Mouse (Mus musculus): Measurements from ENCODE around the gene Il2rb. TPM values are rescaled to one million over a fixed set of nuclear protein-coding genes. Genes with fewer than 3 reads are reported as not detected.
A peak's percentile ranks its signal among the peaks of the same experiment; 100 is the strongest.

Gene Il2rb
- polyA plus RNA-seq, 1 experiment from 2014 or later: 10.3 TPM

DNA sequence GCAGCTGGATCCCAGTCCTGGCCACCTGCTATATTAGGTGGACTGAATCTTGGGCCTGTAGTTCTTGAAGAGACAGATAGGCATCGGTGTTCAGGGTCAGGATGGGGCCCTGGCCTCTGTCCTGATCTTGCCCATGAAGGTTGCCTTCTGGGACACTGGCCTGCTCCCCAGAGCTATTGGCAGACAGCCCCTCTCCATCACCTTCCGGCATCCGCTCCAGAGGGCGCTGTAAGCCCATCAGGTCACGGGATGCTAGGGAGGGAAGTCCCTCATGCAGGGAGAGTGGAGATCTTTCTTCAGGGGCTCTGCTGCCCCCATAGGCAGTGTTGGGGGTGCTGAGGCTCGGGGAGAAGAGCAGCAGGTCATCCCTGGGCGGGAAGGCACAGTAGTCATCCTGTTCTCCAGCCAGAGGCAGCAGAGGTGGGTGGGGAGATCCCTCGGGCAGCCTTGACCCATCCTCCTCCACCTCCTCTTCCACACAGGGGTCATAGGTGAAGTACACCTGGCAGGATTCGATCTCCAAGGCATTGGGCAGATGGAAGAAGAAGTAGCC lies 13.5 kb downstream of the Il2rb start:
- no peak for DNase-seq (ENCODE audit: low spot score)

DNA sequence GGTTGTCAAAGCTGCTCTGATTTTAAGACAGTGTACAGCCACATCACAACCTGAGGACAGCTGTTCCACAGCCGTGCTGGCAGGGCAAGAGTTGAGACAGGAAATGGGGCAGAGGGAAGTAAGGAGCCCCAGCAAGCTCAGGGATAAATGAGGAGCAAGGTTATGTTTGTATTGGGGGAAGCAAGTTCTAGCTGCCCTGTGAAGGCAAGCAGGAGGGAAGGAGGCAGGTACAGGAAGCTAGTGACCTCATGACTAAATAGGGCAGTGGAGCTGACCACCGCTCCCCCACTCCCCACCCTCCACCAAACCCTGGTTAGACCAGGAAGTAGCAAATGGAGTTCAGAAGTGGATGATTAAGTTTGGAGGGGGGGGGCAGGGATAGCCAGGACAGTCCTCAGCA lies 14.1 kb downstream of the Il2rb start:
- no peak for DNase-seq (ENCODE audit: low spot score)

DNA sequence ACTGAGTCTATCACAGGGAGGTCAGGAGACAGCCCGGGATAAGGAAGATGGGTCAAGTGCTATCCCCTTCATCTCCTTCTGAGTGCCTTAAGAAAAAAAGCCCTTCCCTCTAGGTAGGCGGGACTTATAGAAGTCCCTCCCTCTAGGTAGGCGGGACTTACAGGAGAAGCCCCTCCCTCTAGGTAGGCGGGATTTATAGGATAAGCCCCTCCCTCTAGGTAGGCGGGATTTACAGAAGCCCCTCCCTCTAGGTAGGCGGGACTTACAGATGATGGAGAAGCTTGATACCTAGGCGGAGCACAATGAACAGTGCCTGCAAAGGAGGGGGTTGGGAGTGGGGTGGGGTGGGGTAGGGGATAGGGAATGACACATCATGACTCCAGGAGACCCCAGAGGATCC lies 15.0 kb downstream of the Il2rb start:
- no peak for DNase-seq (ENCODE audit: low spot score)

DNA sequence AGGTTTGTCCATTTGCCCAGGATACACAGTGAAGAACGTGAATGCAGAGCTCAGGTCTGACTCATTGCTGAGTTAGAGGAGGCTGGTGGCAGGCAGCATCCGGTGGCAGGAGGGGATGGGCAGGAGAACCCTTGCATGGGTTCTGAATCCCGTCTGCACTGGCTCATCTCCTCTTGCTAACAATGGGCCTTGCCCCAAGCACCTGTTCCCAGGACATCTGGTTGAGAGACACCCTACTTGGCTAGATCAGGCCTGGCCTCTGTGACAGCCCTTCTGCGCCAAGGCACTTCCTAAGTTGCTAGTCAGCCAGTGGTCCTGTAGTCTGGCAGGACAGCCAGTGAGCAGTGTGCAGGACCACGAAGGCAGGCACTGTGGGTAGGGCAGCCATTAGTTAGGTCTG lies 15.6 kb downstream of the Il2rb start:
- no peak for DNase-seq (ENCODE audit: low spot score)

DNA sequence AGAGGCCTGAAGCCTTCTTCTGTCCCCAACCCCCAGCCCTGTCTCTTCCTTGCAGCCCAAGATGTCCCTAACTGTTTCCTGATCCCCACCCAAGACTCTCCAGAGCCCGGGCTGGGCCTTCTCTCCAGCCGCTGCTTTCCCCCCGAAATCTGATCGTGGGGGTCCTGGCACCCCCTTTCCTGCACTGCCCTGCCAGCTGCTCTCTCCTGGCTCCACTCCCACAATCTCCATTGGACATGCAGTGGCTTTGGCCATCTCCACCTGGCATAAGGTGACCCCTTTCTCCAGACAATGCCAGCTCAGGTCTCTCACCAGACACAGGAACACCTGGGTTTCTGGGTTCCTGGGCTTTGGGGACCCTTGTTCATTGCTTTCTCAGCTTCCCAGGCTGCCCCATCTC lies 17.0 kb downstream of the Il2rb start:
- no peak for DNase-seq (ENCODE audit: low spot score)

DNA sequence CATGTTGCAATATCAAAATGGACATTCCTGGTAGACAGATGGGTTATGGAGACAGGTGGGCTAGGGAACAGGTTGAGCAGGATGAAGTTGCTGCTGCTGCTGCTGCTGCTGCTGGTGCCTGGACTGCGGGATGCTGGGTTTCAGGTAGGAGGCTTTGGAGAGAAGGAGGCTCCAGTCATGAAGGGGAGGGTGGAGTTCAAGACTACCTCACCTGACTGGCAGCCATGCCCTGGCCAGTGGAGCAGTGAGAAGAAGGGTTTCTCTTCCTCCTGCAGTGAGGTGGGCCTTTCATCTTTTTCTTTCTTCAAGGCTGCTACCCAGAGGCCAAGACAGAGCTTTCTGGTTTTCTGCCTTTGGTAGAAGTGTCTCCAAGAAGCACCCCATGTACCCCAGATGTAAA lies 18.2 kb downstream of the Il2rb start:
- DNase-seq (ENCODE audit: low spot score): no peak

DNA sequence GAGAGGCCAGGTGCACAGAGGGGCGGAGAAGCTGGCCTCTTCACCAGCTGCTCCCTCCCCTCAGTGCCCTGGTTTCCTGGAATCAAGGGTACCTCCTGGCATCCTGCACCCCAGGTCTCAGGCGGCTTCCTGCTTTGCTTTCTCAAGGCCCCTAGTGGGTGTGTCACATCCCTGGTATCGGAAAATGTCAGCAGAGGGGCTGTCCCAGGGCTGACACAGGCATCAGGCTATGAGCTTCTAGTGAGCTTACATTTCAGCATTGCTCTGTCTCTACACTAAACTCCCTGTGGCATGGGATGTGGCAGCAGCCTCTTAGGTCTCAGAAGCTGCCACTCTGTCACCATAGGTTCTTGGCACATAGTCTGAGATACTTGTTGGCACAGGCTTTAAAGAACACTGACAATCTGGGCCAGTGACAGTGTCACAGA lies 19.5 kb downstream of the Il2rb start:
- peak; percentile 71 for DNase-seq (ENCODE audit: low spot score)

DNA sequence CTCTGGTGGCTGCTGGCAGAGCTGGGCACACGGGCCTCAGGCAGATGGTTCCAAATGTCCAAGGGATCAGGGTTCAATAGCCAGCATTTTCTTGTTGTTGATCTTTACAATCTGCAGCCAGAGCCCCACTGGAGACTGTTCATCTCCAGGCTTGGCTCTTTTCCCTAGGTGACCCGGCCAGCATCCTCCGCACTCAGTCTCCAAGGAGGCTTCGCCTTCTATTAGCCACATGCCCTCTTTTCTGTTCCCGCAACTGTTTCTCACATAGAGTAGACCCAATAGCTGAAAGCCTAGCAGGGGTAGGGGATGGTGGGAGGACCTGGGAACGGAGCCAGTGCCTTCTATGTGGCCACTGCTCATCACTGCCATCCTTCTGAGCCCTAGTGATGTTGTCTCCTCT lies 21.6 kb downstream of the Il2rb start:
- no peak for DNase-seq (ENCODE audit: low spot score)

DNA sequence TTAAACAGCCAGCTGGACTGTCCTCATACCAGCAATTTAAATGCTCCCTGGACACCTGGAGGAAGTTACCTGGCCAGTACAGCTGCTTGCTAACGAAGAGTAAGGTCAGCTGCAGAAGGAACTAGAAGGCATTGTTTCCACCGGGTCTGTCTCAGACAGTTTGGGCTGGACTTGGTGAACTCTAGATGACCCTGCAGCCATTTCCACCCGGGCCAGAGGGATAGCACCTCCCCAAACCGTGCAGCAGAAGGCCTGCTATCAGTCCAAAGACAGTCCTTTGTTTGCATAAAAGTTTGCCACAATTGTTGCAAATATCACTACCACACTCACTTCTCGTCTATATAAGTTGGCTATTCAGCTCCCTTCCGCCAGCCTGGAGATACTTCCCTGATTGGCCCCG lies 23.2 kb downstream of the Il2rb start:
- no peak for DNase-seq (ENCODE audit: low spot score)

DNA sequence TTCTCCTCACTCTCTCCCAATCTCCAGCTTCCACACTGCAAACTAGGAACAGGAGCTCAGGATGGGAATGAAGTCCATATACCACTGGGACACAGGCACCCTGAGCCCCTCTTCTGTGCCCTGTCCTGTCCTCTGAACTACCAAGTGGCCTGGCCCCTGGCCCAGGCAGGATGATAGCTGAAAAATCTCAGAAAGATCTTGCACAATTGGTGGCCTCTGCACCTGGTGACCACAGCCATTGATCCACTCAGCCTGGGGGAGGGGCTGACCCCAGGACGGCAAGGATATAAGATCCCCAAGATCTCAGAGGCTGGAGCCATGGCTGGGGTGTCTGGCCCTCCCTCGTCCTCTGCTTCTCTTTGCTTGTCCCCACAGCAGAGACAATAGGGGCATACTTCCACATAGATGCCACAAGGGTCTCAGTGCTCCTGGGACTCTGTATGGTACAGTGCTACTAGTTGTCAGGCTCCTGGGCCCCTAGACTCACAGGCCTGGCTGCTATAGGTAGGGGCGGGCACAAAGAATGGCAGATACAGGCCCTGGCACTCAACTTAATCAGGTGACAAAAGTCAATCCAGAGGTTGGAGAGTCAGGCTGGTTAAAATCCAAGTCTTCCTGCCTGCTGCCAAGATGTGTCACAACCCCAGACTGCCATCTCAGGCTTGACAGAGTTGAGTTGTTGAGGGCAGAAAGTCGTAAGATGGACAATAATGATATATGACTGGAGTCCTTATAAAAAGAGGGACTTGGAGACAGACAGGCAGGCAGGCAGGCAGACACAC lies 24.4 kb downstream of the Il2rb start:
- no peak for DNase-seq (ENCODE audit: low spot score)

DNA sequence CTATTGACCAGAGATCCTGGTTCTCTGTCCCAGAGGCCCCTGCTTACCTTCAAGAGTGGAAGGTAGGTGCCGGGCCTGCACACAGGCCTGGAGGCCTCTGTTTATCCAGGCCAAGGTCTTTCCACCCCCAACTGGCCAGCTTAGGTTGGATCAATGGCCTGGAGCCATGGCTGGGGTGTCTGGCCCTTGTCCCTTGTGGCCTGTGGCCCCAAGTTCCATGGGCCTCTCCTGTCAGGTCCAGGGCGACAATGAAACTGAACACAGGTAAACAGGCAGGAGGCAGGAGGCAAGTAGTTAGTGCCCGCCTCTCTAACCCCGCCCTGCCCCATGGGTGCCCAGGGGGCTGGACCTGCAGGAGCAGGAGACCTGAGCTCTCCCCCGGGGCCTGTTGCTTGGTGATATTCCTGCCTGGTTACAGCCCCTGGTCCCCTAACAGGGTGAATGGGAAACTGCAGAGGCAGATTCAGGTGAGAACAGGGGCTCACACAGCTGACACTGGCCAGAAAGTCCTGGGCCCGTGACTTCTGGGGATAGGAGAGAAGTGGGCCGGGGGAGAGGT lies 26.6 kb downstream of the Il2rb start, which contains the start of gene Tmprss6:
Gene Tmprss6, minus strand, starts transcription at position 256 of the 559 bp plus-strand sequence.
- no peak for DNase-seq (ENCODE audit: low spot score)

DNA sequence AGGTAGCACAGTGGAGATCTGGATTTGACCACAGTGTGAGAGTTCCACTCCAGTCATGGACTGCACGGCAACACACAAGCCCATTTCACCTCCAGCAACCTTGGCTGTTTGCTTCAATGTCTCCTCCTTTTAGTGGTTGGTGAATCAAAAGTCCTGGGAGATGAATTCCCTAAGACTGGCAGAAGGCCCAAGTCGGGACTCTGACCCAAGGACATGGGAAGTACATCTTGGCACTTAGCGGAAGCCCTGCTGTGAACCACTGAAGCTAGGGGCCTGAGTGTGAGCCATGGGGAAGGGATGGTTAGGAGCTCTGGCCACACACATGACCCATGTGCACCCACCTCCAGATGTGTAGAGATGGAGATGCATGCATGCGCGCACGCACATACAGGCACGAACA lies 27.5 kb downstream of the Il2rb start:
- DNase-seq (ENCODE audit: low spot score): no peak

DNA sequence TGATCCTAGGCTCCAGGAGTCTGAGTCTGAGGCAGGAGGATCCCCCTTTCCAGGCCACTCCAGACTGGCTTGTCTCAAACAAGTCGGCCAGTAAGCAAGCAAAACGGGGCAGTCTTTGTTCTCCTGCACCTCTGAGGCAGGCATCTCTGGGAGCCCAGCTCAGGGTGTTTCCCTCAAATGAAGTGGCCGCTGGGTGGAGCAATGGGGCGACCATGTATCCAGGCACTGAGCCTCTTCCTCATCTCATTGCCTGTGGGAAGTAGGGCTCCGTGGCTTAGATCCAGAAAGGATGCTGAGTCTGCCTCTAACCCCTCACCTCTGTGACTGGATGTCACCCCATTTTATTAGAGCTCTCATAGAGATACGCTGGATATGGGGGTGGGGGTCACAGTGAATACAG lies 28.3 kb downstream of the Il2rb start:
- DNase-seq (ENCODE audit: low spot score): no peak

DNA sequence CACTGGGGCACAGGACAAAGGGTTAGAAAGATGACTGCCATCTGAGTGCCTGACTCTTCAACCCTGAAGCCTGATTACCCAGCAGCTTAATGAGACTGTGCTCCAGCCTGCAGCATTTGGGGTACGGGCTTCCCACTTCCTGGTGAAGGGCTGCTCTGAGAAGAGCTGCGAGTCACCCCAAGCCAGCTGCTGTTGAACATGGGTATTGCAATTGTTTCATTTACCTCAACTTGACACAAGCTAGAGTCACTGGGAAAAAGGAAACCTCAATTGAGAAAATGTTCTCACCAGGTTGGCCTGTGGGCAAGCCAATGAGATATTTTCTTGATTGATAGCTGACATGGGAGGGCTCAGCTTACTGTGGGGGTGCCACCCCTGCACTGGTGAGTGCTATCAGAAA lies 32.1 kb downstream of the Il2rb start:
- DNase-seq (ENCODE audit: low spot score): peak; percentile 75

DNA sequence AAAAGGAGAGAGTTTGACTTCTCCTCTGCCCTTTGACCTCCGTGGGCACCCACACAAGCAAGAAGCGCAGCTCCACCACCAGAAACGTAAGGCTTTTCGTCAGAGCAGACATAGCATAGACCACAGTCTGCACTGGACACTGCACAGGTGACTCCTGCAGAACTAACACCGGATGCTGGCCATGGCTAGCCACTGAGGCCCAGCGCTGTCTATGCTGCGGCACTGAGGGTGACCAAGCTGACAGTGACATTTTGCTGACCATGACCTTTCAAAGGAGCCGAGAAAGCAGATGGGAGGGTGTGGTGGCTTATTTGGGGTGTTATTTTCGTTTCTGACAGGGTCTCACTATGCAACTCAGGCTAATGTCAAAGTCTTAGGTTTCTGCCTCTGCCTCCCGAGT lies 37.9 kb downstream of the Il2rb start:
- DNase-seq (ENCODE audit: low spot score): no peak

DNA sequence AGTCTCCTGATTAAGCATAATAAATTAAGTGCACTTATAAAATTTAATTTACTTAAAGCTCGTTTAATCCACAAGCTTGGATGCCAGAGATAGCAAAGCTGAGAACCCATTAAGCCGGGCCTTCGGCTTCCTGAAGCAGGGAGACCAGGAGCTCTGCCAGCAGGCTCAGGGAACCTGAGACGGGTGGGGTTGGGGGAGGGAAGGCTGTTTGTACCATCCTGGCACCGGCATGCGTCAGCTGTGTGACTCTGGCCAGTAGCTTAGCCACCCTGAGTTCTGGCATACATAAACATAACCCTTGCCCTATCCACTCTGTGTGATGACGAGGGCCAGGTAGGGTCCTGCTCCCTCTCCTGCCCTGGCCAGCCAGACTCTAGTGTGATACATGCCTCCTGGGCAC lies 39.0 kb downstream of the Il2rb start:
- DNase-seq (ENCODE audit: low spot score): no peak

DNA sequence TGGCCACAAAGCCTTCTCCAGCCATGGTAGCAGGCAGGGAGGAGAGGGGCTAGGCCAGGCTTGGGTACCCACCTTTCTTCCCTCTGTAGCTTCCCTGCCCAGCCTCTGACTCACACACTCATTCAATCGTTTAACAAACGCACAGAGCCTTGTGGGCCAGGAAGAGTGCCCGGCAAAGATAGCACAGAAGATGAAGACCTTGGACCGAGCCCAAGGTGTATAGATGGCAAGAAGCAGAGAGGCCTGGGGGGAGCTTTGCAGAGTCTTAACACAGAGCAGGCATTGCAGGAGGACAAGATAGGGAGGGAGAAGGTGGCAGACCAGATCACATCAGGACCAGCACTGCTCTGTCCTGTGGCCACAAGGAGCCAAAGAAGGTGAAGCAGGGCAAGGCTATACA lies 39.9 kb downstream of the Il2rb start:
- DNase-seq (ENCODE audit: low spot score): no peak

DNA sequence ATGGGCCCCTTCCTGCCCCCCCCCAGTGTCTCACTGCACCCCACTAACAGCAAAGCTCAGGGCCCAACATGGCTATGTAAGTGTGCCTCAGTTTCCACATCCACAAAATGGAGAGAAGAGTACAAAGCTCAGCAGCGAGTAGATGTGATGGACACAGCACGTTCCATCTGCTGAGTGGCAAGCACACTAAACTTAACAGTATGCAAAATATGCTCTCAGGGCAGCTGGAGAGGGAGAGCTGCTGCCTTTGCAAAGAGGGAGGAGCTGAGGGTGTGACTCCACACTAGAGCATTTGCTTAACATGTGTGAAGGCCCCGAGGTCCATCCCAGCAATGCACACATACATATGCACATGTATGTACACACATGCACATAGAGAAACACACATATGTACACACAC lies 42.1 kb downstream of the Il2rb start:
- no peak for DNase-seq (ENCODE audit: low spot score)

DNA sequence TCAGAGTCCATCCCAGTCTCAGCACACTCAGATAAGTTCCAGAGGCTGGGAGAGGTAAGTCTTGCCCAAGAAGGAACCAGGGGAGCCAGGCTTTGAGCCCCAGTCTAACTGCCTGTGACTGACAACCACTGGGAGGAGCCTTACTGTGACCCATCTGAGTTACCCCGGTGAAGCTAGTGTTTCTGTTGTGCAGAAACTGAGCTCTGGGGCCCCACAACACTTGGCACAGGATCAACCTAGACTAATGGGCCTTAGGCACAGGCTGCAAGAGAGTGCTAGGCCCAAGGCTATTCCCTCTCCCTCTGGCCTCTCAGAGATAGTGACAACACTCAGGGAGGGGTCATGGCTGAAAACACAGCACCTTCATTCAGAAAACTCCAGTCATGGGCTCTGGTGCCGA lies 43.9 kb downstream of the Il2rb start:
- no peak for DNase-seq (ENCODE audit: low spot score)

DNA sequence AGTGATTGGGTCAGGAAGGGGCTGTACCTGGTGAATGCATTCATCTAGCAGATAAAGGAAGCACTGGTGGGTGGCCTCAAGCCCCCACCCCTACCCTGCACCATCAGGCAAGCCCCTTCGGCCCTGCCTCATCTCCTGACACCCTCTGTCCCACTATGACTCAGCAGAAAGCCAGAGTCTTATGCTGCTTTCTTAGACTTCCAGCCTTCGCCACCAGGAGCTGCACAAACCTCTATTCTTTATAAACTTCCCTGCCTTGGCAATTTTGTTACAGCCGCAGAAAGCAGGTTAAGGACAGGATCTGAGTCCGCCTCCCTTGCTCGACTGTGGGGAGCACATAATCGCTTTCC lies 44.7 kb downstream of the Il2rb start:
- no peak for DNase-seq (ENCODE audit: low spot score)

DNA sequence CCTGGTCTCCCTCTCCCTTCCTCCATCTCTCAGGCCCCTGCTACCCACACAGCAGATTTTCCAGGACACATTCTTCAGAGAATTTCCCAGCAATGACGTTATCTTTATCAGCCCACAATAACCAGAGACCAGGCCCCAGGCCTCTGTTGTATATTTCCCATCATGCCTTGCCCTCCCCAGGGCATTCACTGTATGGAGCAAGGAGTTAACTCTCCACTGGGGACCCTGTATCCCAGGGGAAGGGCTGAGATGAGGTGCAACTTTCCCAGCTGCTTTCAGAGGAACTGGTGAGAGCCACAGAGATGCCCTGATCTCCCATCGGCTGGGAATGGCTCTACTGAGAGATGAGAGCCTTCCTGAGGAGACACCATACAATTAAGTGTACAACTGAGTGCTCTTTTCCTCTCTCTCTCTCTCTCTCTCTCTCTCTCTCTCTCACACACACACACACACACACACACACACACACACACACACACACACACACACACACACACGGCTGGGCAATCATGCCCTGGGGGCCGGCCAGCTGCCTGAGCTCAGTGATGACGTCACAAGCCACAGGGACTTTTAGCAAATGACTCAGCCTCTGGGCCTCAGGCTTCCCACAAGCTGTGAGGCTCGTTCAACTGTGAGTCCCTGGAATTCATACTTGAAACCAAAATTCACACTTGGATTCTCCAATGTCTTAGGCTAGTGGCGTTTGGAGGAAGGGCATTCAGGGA lies 45.2 kb downstream of the Il2rb start:
- peak; percentile 55 for DNase-seq (ENCODE audit: low spot score)

DNA sequence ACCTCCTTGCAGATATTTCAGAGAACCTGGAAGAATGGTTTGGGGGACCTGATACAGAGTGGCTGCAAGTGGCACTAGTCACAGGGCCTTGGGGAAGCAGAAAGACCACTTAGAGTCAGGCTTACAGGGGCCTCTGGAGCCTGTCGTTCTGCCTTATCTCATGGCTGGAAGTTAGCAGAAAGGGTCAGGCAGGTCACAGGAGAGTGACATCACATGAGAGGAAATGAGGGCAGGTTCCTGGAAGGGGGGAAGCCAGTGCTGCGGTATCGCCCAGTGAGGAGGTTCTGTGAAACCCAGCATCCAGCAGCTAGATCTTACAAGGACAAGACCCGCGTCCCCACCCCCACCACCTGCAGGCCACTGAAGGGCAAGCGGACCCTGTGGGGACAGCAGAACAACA lies 45.9 kb downstream of the Il2rb start:
- no peak for DNase-seq (ENCODE audit: low spot score)

Data from thymus, postnatal 0 days (tissue).